Mouse (Mus musculus) neural tube, embryonic 14.5 days (tissue): ENCODE measurements around the gene Dync2h1. TPM values are rescaled to one million over a fixed set of nuclear protein-coding genes. Genes with fewer than 3 reads are reported as not detected.

Source experiments
- ATAC-seq: fragments of 200-750 bp; cut with Nextera tagmentation; 2 replicates; pipeline ENCODE4 v1.8.0; 2017; ENCODE audit warnings: low read depth, mild to moderate bottlenecking, moderate TSS enrichment, moderate library complexity
- H3K27ac ChIP-seq: fragments of 300-500 bp; sonication (generic); 2 replicates; pipeline ENCODE4 v1.5.1; 2014; ENCODE audit warnings: low read depth, mild to moderate bottlenecking, control low read depth, low read length, moderate library complexity, mixed read lengths
- H3K27me3 ChIP-seq: fragments of 300-500 bp; sonication (generic); 2 replicates; pipeline ENCODE4 v1.6.1; 2014; ENCODE audit warnings: low read length; ENCODE audit not compliant: control insufficient read depth, insufficient read depth
- H3K36me3 ChIP-seq: fragments of 300-500 bp; sonication (generic); 2 replicates; pipeline ENCODE4 v1.6.1; 2014; ENCODE audit warnings: low read length, mixed read lengths; ENCODE audit not compliant: control insufficient read depth, insufficient read depth
- H3K4me1 ChIP-seq: fragments of 300-500 bp; sonication (generic); 2 replicates; pipeline ENCODE4 v1.6.1; 2014; ENCODE audit warnings: low read length; ENCODE audit not compliant: control insufficient read depth, insufficient read depth
- H3K4me2 ChIP-seq: fragments of 300-500 bp; sonication (generic); 2 replicates; pipeline ENCODE4 v1.6.1; 2014; ENCODE audit warnings: mild to moderate bottlenecking, low read depth, low read length, control low read depth
- H3K4me3 ChIP-seq: fragments of 300-500 bp; sonication (generic); 2 replicates; pipeline ENCODE4 v1.5.1; 2014; ENCODE audit warnings: low read depth, low read length, control low read depth, mixed read lengths
- H3K9ac ChIP-seq: fragments of 300-500 bp; sonication (generic); replicated peaks from 2 replicates; pipeline ENCODE4 v1.6.1; 2014; ENCODE audit warnings: low read depth, mild to moderate bottlenecking, control low read depth, low read length, mixed read lengths
- H3K9me3 ChIP-seq: fragments of 300-500 bp; sonication (generic); 2 replicates; pipeline ENCODE4 v1.6.1; 2016; ENCODE audit warnings: low read length; ENCODE audit not compliant: control insufficient read depth
- WGBS: fragments of 180-500 bp; shearing (Covaris S2); extraction: QIAGEN DNeasy Blood & Tissue Kit; methylation state at CpG from one replicate; pipeline ENCODE4 v1.1.7; 2014; 5-methylcytosine and 5-hydroxymethylcytosine counted together
- polyA plus RNA-seq: library from polyadenylated mRNA; unstranded; fragments of >200 nt; fragmentation: Nextera tagmentation; extraction: Ambion mirVana; gene quantifications from 2 replicates; pipeline ENCODE4 v1.2.1, GENCODE M21; 2014

Dync2h1 gene
- polyA plus RNA-seq, 1 experiment from 2014 or later = 26.2 TPM

DNA sequence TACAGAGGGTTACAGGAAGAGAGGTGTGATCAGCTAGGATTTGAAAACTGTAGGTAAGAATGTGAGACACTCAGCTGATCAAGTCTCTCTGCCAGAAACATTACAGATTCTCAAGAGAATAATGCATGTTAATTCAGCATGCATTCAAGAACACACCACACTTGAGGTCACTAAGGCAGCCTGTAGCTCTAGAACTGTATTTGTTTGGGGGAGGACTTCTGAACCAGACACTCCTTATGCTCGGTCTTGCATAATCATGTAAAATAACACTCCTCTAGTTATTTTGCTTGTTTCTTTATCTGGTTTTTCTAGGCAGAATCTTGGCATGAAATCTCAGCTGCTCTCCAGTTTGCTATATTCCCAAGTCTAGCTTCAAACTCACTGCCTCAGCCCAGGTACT lies 282.6 kb downstream of the Dync2h1 start:
- H3K27me3 ChIP-seq = no peaks in the 10 kb centered on the region
- WGBS = 94% methylated on average over 1 of the region's 1 CpGs
- H3K9me3 ChIP-seq = no peaks in the 10 kb centered on the region
- no peak overlapping the region for H3K9ac ChIP-seq
- H3K36me3 ChIP-seq = no peaks in the 10 kb centered on the region
- no peak for ATAC-seq
- no peaks in the 10 kb centered on the region for H3K4me1 ChIP-seq
- no peak overlapping the region for H3K4me3 ChIP-seq
- H3K4me2 ChIP-seq = no peak overlapping the region
- H3K27ac ChIP-seq = no peak overlapping the region

DNA sequence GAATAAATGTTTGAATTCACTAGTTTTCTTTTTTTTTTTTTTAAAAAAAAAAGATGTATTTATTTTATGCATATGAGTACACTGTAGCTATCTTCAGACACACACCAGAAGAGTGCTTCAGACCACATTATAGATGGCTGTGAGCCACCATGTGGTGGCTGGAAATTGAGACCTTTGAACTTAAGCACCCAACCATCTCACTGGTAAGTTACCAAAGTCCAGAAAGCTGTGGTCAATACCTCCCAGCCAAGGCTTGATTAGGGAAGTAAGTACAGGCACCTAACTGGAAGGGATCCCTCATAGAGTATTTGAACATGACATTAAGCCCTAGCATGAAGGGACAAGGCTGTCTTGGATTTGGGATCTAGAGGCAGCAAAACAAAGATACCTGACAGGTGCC lies 292.9 kb downstream of the Dync2h1 start:
- no peak for ATAC-seq
- Histone ChIP-seq H3K9me3 (no peaks in the 10 kb centered on the region), H3K4me3 (no peak overlapping the region), H3K4me1 (no peaks in the 10 kb centered on the region), H3K27ac (no peak overlapping the region), H3K4me2 (no peak overlapping the region), H3K27me3 (no peaks in the 10 kb centered on the region), H3K9ac (no peak overlapping the region), H3K36me3 (no peaks in the 10 kb centered on the region)

DNA sequence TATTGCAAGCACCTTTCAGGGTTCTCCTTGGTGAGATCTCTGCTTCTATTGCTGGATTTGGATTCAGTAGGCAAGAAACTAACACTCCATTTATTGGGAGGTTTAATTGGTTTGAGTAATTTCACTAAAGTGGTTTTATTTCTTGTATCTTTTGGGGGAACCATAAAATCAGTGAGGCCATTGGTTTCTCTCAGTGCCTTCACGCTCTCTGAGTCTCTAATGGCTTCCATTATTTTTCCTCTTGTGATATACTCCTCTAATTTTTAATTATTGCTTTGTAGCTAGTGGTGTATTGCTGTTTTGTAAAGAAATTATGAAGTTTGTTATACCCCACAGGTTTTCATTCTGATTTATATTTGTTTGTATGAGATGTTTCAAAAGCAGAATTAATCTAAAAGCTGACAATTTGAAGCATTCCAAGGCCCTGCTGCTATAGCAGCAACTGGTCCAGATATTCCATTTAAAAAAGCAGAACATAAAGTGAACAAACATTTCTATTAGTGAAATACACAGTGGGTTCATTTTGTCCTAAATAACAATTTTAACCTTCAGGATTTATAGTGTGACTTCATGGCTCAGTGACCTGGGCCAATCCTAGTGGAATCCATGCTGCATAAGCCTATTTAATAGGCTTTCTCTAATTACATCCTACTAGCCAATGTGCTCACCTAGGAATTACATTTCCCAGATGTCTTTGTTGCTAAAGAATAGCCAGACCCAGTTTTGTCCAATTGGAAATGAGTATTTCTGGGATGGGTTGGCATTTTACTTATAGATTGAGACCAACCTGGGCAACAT lies 302.9 kb downstream of the Dync2h1 start:
- no peak overlapping the region for H3K9ac ChIP-seq
- no peaks in the 10 kb centered on the region for H3K9me3 ChIP-seq
- 60% methylated on average over 1 of the region's 1 CpGs for WGBS
- no peaks in the 10 kb centered on the region for H3K4me1 ChIP-seq
- no peak overlapping the region for H3K4me2 ChIP-seq
- no peak overlapping the region for H3K27ac ChIP-seq
- peak; percentile 72 for ATAC-seq
- H3K36me3 ChIP-seq = no peaks in the 10 kb centered on the region
- no peak overlapping the region for H3K4me3 ChIP-seq
- H3K27me3 ChIP-seq = no peaks in the 10 kb centered on the region

Other genes with a start within 250 kb of the Dync2h1 start
- gene Dcun1d5, start 74 bp upstream of the Dync2h1 start, polyA plus RNA-seq = 116 and 117 TPM in 2 replicates
- gene Mmp13, start 88.1 kb upstream of the Dync2h1 start, polyA plus RNA-seq = not detected in 2 replicates
- not detected in 2 replicates for gene Mmp12, start 159.9 kb upstream of the Dync2h1 start, polyA plus RNA-seq
- gene Mmp1b, start 203.6 kb upstream of the Dync2h1 start, polyA plus RNA-seq = not detected in 2 replicates